Mouse (Mus musculus) kidney, postnatal 0 days (tissue): ENCODE measurements around the gene Slc11a1. TPM values are rescaled to one million over a fixed set of nuclear protein-coding genes. Genes with fewer than 3 reads are reported as not detected.

ENCODE experiments used
- ATAC-seq: fragments of 200-750 bp; cut with Nextera tagmentation; replicated peaks from 2 replicates; pipeline ENCODE4 v1.8.0; 2017; ENCODE audit warnings: low read depth, moderate number of reproducible peaks, moderate TSS enrichment, moderate library complexity; ENCODE audit not compliant: low FRiP score
- DNase-seq: peaks from one replicate; pipeline ENCODE4 v3.0.0-alpha.2; 2016; ENCODE audit warnings: low spot score
- H3K27ac ChIP-seq: fragments of 300-500 bp; sonication (generic); 2 replicates; pipeline ENCODE4 v1.5.1; 2014; ENCODE audit warnings: mild to moderate bottlenecking
- H3K27me3 ChIP-seq: fragments of 300-500 bp; sonication (generic); 2 replicates; pipeline ENCODE4 v1.6.1; 2014; ENCODE audit warnings: low read length, mixed read lengths; ENCODE audit not compliant: insufficient read depth
- H3K36me3 ChIP-seq: fragments of 300-500 bp; sonication (generic); 2 replicates; pipeline ENCODE4 v1.6.1; 2014; ENCODE audit warnings: low read length, mixed read lengths; ENCODE audit not compliant: insufficient read depth
- H3K4me1 ChIP-seq: fragments of 300-500 bp; sonication (generic); replicated peaks from 2 replicates; pipeline ENCODE4 v1.6.1; 2014; ENCODE audit warnings: antibody characterized with exemption, low read length, mixed read lengths; ENCODE audit not compliant: insufficient read depth
- H3K4me2 ChIP-seq: fragments of 300-500 bp; sonication (generic); 2 replicates; pipeline ENCODE4 v1.6.1; 2014; ENCODE audit warnings: mild to moderate bottlenecking, low read length, moderate library complexity, mixed read lengths
- H3K4me3 ChIP-seq: fragments of 300-500 bp; sonication (generic); replicated peaks from 2 replicates; pipeline ENCODE4 v1.5.1; 2014; ENCODE audit warnings: low read depth, low read length
- H3K9ac ChIP-seq: fragments of 300-500 bp; sonication (generic); 2 replicates; pipeline ENCODE4 v1.6.1; 2014; ENCODE audit warnings: low read depth, low read length
- H3K9me3 ChIP-seq: fragments of 300-500 bp; sonication (generic); replicated peaks from 2 replicates; pipeline ENCODE4 v1.6.1; 2016; ENCODE audit warnings: low read length, inconsistent platforms, mixed read lengths
- CTCF ChIP-seq: IDR thresholded peaks from 2 replicates; pipeline ENCODE4 v1.5.1; 2016; ENCODE audit warnings: antibody characterized with exemption, low read depth, mild to moderate bottlenecking, moderate library complexity
- whole genome bisulfite sequencing: fragments of 180-500 bp; shearing (Covaris S2); extraction: QIAGEN DNeasy Blood & Tissue Kit; methylation state at CpG from one replicate; pipeline ENCODE4 v1.1.7; 2014; 5-methylcytosine and 5-hydroxymethylcytosine counted together
- polyA plus RNA-seq: library from polyadenylated mRNA; unstranded; fragments of >200 nt; fragmentation: Nextera tagmentation; extraction: Ambion mirVana; gene quantifications from 2 replicates; pipeline ENCODE4 v1.2.1, GENCODE M21; 2015

Slc11a1 gene
- polyA plus RNA-seq, 1 experiment from 2014 or later = 3.6 TPM

DNA sequence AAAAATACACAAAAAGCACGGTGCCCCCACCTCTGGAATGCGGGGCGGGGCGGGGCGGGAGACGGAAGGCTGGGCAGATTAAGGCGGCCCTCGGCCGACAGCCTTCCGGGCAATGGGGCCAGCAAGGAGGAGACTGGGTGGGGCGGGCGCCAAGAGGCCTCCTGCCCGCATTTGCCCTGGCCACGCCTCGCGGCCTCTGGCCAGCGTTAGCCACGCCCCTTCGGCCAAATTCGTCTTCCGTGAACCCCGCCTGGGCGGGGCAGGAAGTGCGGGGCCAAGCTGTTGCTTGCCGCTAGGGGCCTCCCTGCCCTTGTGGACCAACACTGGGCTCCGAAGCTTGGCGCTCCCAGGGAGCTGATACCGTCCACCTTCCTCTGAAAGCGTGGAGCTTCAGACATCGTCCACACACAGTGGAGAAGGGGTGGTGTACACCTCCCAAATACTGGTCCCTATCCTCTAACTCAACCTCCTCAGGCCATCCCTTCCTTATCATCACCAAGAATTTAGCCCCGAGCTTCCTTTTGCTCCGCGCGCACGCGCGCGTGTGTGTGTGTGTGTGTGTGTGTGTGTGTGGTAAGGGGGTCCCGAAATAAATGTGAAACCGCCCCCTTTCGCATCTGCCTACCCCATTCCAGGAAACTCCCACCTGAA is 22.4 kb downstream of the Slc11a1 start:
- Histone ChIP-seq H3K4me2 (peak overlapping the region; percentile 54), H3K9ac (peak overlapping the region; percentile 13; the same call in 1 of the 2 replicates), H3K27ac (peak overlapping the region; percentile 89), H3K9me3 (no peaks in the 10 kb centered on the region), H3K4me3 (peak overlapping the region; percentile 29), H3K4me1 (peaks cover 11% of the 10 kb centered on the region; the same call in 1 of the 2 replicates), H3K36me3 (peaks cover 15% of the 10 kb centered on the region), H3K27me3 (no peaks in the 10 kb centered on the region)
- peak; percentile 87 for TF ChIP-seq CTCF
- ATAC-seq (peak; percentile 91), DNase-seq (peak; percentile 99)
- under 1% methylated on average over 39 of the region's 41 CpGs for WGBS

DNA sequence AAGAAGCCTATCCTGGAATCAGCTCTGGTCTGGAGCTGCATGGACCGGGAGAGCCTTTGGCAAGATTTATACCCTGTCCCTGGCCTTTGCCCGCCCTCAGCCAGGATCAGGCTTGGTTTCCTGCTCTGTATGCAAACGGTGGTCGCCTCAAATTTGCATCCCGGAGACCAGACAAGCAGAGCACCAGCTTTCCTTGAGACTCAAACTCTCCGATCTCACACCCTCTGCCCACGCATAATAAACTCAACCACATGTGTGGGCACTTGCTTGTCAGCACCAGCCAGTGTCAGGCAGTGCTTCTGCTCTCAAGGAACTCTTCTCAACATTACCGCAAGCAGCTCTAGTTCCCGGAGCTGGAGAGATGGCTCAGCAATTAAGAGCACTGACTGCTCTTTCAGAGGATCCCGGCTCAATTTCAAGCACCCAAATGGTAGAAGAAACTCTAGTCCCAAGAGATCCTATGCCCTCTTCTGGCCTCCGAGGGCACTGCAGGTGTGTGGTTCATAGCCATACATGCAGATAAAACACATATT is 23.0 kb downstream of the Slc11a1 start:
- Histone ChIP-seq H3K4me1 (0 out of 2 replicates have a peak, but pooled peaks cover 5% of the 10 kb centered on the region), H3K9me3 (no peaks in the 10 kb centered on the region), H3K4me2 (peak overlapping the region; percentile 54), H3K27ac (peak overlapping the region; percentile 89), H3K9ac (peak overlapping the region; percentile 13; the same call in 1 of the 2 replicates), H3K27me3 (no peaks in the 10 kb centered on the region), H3K4me3 (peak overlapping the region; percentile 29), H3K36me3 (peaks cover 15% of the 10 kb centered on the region)
- ATAC-seq (peak; percentile 49), DNase-seq (peak; percentile 79)
- WGBS = 3% methylated on average over 11 of the region's 11 CpGs
- peak; percentile 79 for TF ChIP-seq CTCF

DNA sequence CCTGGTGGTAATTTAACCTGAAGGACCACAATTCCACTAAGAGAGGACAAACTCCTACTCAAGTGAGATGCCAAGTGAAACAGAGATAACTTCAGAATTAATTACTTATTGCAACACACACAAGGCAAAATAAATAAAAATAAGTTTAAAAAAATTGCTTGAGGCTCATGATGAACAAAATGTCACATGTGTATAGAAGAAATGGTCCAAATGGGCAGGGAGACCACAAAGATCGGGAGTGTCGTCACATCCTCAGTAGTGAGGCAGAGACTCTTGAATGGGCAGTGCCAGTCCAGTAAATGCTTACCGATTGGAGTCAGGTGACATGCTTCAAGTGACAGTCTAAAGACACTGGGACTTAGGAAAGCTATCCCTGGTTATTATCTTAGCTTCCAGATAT is 25.5 kb downstream of the Slc11a1 start:
- Histone ChIP-seq H3K27ac (no peak overlapping the region), H3K9ac (no peak overlapping the region), H3K9me3 (no peaks in the 10 kb centered on the region), H3K36me3 (no peaks in the 10 kb centered on the region), H3K4me1 (no peaks in the 10 kb centered on the region), H3K4me2 (no peak overlapping the region), H3K4me3 (no peak overlapping the region), H3K27me3 (no peaks in the 10 kb centered on the region)
- ATAC-seq (no peak), DNase-seq (no peak)
- no peak for TF ChIP-seq CTCF
- 75% methylated on average over 3 of the region's 3 CpGs for WGBS

DNA sequence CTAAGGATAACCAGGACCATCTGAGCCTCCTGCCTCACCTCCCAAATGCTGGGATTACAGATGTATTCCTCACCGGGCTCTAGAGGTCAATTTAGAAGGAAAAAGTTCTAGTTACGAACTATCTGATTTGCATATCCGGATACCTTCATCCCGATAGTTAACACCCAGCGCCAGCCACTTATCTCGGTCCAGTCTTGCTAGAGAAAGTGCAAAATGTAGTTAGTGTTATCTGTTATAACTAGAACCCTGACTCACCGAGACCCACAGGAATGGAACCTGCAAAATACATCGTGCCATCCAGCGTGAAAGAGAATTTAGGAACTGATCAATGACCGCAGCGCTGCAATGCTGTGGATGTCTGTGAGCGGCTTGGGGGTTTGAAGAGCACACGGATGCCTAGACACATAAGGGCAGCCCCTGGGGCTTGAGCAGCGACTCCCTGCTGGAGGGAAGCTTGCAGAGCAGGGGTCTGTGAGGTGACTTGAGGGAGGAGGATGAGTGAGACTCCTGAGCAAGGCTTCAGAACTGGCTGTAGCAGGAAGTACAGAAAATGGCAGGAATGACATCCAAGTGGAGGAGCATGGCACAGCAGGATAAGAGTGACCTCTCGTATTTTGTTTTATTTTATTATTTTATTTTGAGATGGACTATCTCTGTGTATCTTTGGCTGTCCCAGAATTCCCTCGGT is 26.2 kb downstream of the Slc11a1 start:
- H3K9ac ChIP-seq = no peak overlapping the region
- no peak for ATAC-seq
- H3K36me3 ChIP-seq = no peaks in the 10 kb centered on the region
- no peaks in the 10 kb centered on the region for H3K27me3 ChIP-seq
- no peak overlapping the region for H3K4me3 ChIP-seq
- WGBS = 56% methylated on average over 16 of the region's 16 CpGs
- DNase-seq = no peak
- H3K9me3 ChIP-seq = no peaks in the 10 kb centered on the region
- no peak overlapping the region for H3K27ac ChIP-seq
- no peak overlapping the region for H3K4me2 ChIP-seq
- no peak for TF ChIP-seq CTCF
- no peaks in the 10 kb centered on the region for H3K4me1 ChIP-seq

DNA sequence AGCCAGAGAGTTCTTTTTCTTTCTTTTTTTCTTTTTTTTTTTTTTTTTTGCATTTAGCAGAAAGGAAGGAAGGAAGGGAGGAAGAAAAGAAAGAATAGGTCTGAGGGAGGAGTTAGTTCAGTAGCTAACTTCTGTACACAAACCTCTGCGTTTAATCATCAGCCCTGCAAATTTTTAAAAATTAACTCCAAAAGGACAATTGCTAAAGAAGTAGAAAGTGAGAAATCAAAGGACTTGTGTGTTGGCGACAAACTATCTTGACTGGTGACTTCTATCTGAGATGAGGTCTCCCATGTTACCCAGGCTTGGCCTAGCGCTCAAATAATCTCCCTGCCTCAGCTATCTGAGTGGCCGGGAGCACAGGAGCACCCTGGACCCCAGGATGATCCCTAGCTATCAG is 29.2 kb downstream of the Slc11a1 start:
- ATAC-seq = no peak
- no peaks in the 10 kb centered on the region for H3K4me1 ChIP-seq
- no peak overlapping the region for H3K4me2 ChIP-seq
- no peak for TF ChIP-seq CTCF
- H3K36me3 ChIP-seq = no peaks in the 10 kb centered on the region
- H3K9ac ChIP-seq = no peak overlapping the region
- no peak overlapping the region for H3K4me3 ChIP-seq
- H3K9me3 ChIP-seq = no peaks in the 10 kb centered on the region
- 84% methylated on average over 4 of the region's 4 CpGs for WGBS
- H3K27ac ChIP-seq = no peak overlapping the region
- DNase-seq = no peak
- no peaks in the 10 kb centered on the region for H3K27me3 ChIP-seq

DNA sequence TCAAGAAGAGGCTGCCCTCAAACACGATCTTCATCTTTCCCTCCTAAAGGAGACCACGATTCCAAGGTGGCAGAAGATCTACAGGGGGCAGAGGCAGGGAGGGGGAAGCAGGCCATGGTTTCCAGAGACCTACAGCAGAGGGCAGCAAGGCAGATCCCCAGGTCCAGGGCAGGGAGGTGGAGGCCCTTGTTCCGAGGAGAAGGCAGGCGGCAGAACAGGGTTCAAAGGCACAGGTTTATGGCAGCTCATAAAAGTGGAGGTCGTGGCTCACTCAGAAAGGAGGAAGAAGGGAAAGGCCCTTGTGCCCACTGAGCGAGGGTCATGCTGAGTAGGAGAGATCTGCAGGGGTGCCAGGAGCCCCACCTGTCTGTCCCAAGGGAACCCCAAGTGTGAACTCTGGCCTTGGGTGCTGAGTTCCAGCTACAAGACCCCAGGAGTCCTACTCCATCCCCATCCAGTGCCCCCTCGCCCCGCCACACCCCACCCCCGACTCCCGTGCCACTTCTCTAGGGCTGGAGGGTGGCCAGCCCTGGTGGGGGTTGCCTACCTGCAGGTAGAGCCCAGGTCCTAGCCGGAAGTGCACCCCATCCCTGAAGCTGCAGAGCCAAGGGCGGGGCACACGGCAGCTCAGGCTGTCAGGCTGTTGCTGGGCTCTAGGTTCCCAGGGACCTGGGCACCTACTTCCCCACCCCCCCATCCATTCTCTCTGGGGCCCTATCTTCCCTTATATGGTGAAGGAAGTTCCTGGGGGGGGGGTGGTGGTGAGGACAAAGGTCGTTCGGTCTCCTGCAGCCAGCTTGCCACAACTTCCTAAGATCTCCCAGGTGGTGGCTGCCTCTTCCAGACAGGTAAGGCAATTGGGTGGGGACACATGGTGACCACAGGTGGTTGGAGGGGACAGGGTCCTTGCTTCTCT is 33.9 kb downstream of the Slc11a1 start, which contains the start of gene Vil1:
TSS of gene Vil1 (plus strand) at position 788 of the 916 bp plus-strand sequence.
- H3K27me3 ChIP-seq = no peaks in the 10 kb centered on the region
- H3K4me3 ChIP-seq = no peak within 1 kb of the TSS
- H3K36me3 ChIP-seq = no peaks in the 10 kb centered on the region
- 32% methylated on average over 13 of the region's 15 CpGs for WGBS
- H3K9me3 ChIP-seq = no peaks in the 10 kb centered on the region
- H3K9ac ChIP-seq = peak within 1 kb of the TSS; percentile 31; the same call in 1 of the 2 replicates
- H3K27ac ChIP-seq = no peak within 1 kb of the TSS
- H3K4me2 ChIP-seq = peak within 1 kb of the TSS; percentile 6; the same call in 1 of the 2 replicates
- ATAC-seq (peak; percentile 51), DNase-seq (no peak)
- peak; percentile 25; the same call in 1 of the 2 replicates for TF ChIP-seq CTCF
- H3K4me1 ChIP-seq = no peaks in the 10 kb centered on the region
